Mouse (Mus musculus): ENCODE results near the gene Tgfb2. TPM values are rescaled to one million over a fixed set of nuclear protein-coding genes. Genes with fewer than 3 reads are reported as not detected.

The Tgfb2 gene
- polyA plus RNA-seq, 1 experiment from 2014 or later = 47.8 TPM

GRCm38 (mm10) chr1:186696231-186696630 is 9.6 kb downstream of the Tgfb2 start:
- 86% methylated on average over 9 of the region's 9 CpGs for WGBS

GRCm38 (mm10) chr1:186695361-186695760 is 10.4 kb downstream of the Tgfb2 start:
- Histone ChIP-seq H3K4me2 (ENCODE audit: low read depth, low read length) (no peak overlapping the region), H3K4me3 (ENCODE audit: low read depth, low read length) (no peak overlapping the region), H3K27ac (replicated peaks; ENCODE audit: low read depth, low read length) (peak overlapping the region; percentile 57), H3K27me3 (replicated peaks; ENCODE audit: control insufficient read depth, insufficient read depth, low read length) (no peaks in the 10 kb centered on the region), H3K36me3 (ENCODE audit: control insufficient read depth, insufficient read depth, low read length) (peaks cover 8% of the 10 kb centered on the region; the same call in 1 of the 2 replicates), H3K9ac (ENCODE audit: low read depth, low read length) (no peak overlapping the region), H3K4me1 (ENCODE audit: control insufficient read depth, insufficient read depth, low read length) (peaks cover 29% of the 10 kb centered on the region), H3K9me3 (ENCODE audit: control insufficient read depth, low read length) (no peaks in the 10 kb centered on the region)
- DNase-seq (ENCODE audit: low spot score) (peak; percentile 80), ATAC-seq (ENCODE audit: low read depth) (peak; percentile 41; the same call in 1 of the 2 replicates)
- WGBS = 32% methylated on average over 4 of the region's 4 CpGs

More at GRCm38 (mm10) chr1:186696231-186696630, 9.6 kb downstream of the Tgfb2 start:
- no peaks in the 10 kb centered on the region for H3K27me3 ChIP-seq (replicated peaks; ENCODE audit: control insufficient read depth, insufficient read depth, low read length)
- no peaks in the 10 kb centered on the region for H3K9me3 ChIP-seq (ENCODE audit: control insufficient read depth, low read length)
- no peak overlapping the region for H3K4me2 ChIP-seq (ENCODE audit: low read depth, low read length)
- H3K4me3 ChIP-seq (ENCODE audit: low read depth, low read length) = no peak overlapping the region
- peaks cover 8% of the 10 kb centered on the region; the same call in 1 of the 2 replicates for H3K36me3 ChIP-seq (ENCODE audit: control insufficient read depth, insufficient read depth, low read length)
- H3K9ac ChIP-seq (ENCODE audit: low read depth, low read length) = no peak overlapping the region
- ATAC-seq (ENCODE audit: low read depth) (no peak), DNase-seq (ENCODE audit: low spot score) (no peak)
- peaks cover 36% of the 10 kb centered on the region for H3K4me1 ChIP-seq (ENCODE audit: control insufficient read depth, insufficient read depth, low read length)
- H3K27ac ChIP-seq (replicated peaks; ENCODE audit: low read depth, low read length) = peak overlapping the region; percentile 57; the same call in 1 of the 2 replicates

GRCm38 (mm10) chr1:186692370-186692769 is 13.4 kb downstream of the Tgfb2 start:
- ATAC-seq (ENCODE audit: low read depth) = no peak
- Histone ChIP-seq H3K27me3 (replicated peaks; ENCODE audit: control insufficient read depth, insufficient read depth, low read length) (no peaks in the 10 kb centered on the region), H3K9me3 (ENCODE audit: control insufficient read depth, low read length) (no peaks in the 10 kb centered on the region), H3K9ac (ENCODE audit: low read depth, low read length) (no peak overlapping the region), H3K4me2 (ENCODE audit: low read depth, low read length) (no peak overlapping the region), H3K4me3 (ENCODE audit: low read depth, low read length) (no peak overlapping the region), H3K4me1 (ENCODE audit: control insufficient read depth, insufficient read depth, low read length) (peaks cover 29% of the 10 kb centered on the region), H3K36me3 (ENCODE audit: control insufficient read depth, insufficient read depth, low read length) (peaks cover 5% of the 10 kb centered on the region; the same call in 1 of the 2 replicates), H3K27ac (replicated peaks; ENCODE audit: low read depth, low read length) (no peak overlapping the region)
- DNase-seq (ENCODE audit: low spot score) = no peak
- 89% methylated on average over 4 of the region's 4 CpGs for WGBS

- WGBS = 84% methylated on average over 9 of the region's 9 CpGs
- Histone ChIP-seq H3K4me1 (ENCODE audit: control insufficient read depth, insufficient read depth, low read length) (peaks cover 27% of the 10 kb centered on the region), H3K36me3 (ENCODE audit: control insufficient read depth, insufficient read depth, low read length) (peaks cover 5% of the 10 kb centered on the region; the same call in 1 of the 2 replicates), H3K9ac (ENCODE audit: low read depth, low read length) (no peak overlapping the region), H3K9me3 (ENCODE audit: control insufficient read depth, low read length) (no peaks in the 10 kb centered on the region), H3K27me3 (replicated peaks; ENCODE audit: control insufficient read depth, insufficient read depth, low read length) (no peaks in the 10 kb centered on the region), H3K4me3 (ENCODE audit: low read depth, low read length) (no peak overlapping the region), H3K4me2 (ENCODE audit: low read depth, low read length) (no peak overlapping the region), H3K27ac (replicated peaks; ENCODE audit: low read depth, low read length) (no peak overlapping the region)
- ATAC-seq (ENCODE audit: low read depth) (no peak), DNase-seq (ENCODE audit: low spot score) (no peak)
These were observed 14.1 kb downstream of the Tgfb2 start for GRCm38 (mm10) chr1:186691708-186692107.

- WGBS = 78% methylated on average over 3 of the region's 3 CpGs
- Histone ChIP-seq H3K4me2 (ENCODE audit: low read depth, low read length) (no peak overlapping the region), H3K9ac (ENCODE audit: low read depth, low read length) (no peak overlapping the region), H3K4me1 (ENCODE audit: control insufficient read depth, insufficient read depth, low read length) (peaks cover 15% of the 10 kb centered on the region; the same call in 1 of the 2 replicates), H3K36me3 (ENCODE audit: control insufficient read depth, insufficient read depth, low read length) (peaks cover 5% of the 10 kb centered on the region; the same call in 1 of the 2 replicates), H3K4me3 (ENCODE audit: low read depth, low read length) (no peak overlapping the region), H3K27ac (replicated peaks; ENCODE audit: low read depth, low read length) (no peak overlapping the region), H3K27me3 (replicated peaks; ENCODE audit: control insufficient read depth, insufficient read depth, low read length) (no peaks in the 10 kb centered on the region), H3K9me3 (ENCODE audit: control insufficient read depth, low read length) (no peaks in the 10 kb centered on the region)
- ATAC-seq (ENCODE audit: low read depth) (no peak), DNase-seq (ENCODE audit: low spot score) (no peak)
These were observed 21.7 kb downstream of the Tgfb2 start for GRCm38 (mm10) chr1:186684041-186684440.

GRCm38 (mm10) chr1:186682606-186683005 is 23.2 kb downstream of the Tgfb2 start:
- Histone ChIP-seq H3K27me3 (replicated peaks; ENCODE audit: control insufficient read depth, insufficient read depth, low read length) (no peaks in the 10 kb centered on the region), H3K4me3 (ENCODE audit: low read depth, low read length) (no peak overlapping the region), H3K4me2 (ENCODE audit: low read depth, low read length) (no peak overlapping the region), H3K9ac (ENCODE audit: low read depth, low read length) (no peak overlapping the region), H3K9me3 (ENCODE audit: control insufficient read depth, low read length) (no peaks in the 10 kb centered on the region), H3K36me3 (ENCODE audit: control insufficient read depth, insufficient read depth, low read length) (no peaks in the 10 kb centered on the region), H3K4me1 (ENCODE audit: control insufficient read depth, insufficient read depth, low read length) (peaks cover 15% of the 10 kb centered on the region; the same call in 1 of the 2 replicates), H3K27ac (replicated peaks; ENCODE audit: low read depth, low read length) (no peak overlapping the region)
- ATAC-seq (ENCODE audit: low read depth) (peak; percentile 51), DNase-seq (ENCODE audit: low spot score) (peak; percentile 68)
- WGBS = 34% methylated on average over 7 of the region's 7 CpGs

- Histone ChIP-seq H3K4me3 (ENCODE audit: low read depth, low read length) (no peak overlapping the region), H3K9ac (ENCODE audit: low read depth, low read length) (no peak overlapping the region), H3K4me1 (ENCODE audit: control insufficient read depth, insufficient read depth, low read length) (peaks cover 24% of the 10 kb centered on the region), H3K36me3 (ENCODE audit: control insufficient read depth, insufficient read depth, low read length) (0 out of 2 replicates have a peak, but pooled peaks cover 6% of the 10 kb centered on the region), H3K4me2 (ENCODE audit: low read depth, low read length) (no peak overlapping the region), H3K9me3 (ENCODE audit: control insufficient read depth, low read length) (no peaks in the 10 kb centered on the region), H3K27me3 (replicated peaks; ENCODE audit: control insufficient read depth, insufficient read depth, low read length) (no peaks in the 10 kb centered on the region), H3K27ac (replicated peaks; ENCODE audit: low read depth, low read length) (no peak overlapping the region)
- ATAC-seq (ENCODE audit: low read depth) (no peak), DNase-seq (ENCODE audit: low spot score) (no peak)
- 83% methylated on average over 12 of the region's 12 CpGs for WGBS
These were observed 28.2 kb downstream of the Tgfb2 start for GRCm38 (mm10) chr1:186677614-186678013.

- Histone ChIP-seq H3K4me2 (ENCODE audit: low read depth, low read length) (no peak overlapping the region), H3K9me3 (ENCODE audit: control insufficient read depth, low read length) (no peaks in the 10 kb centered on the region), H3K27ac (replicated peaks; ENCODE audit: low read depth, low read length) (no peak overlapping the region), H3K9ac (ENCODE audit: low read depth, low read length) (no peak overlapping the region), H3K36me3 (ENCODE audit: control insufficient read depth, insufficient read depth, low read length) (0 out of 2 replicates have a peak, but pooled peaks cover 6% of the 10 kb centered on the region), H3K27me3 (replicated peaks; ENCODE audit: control insufficient read depth, insufficient read depth, low read length) (no peaks in the 10 kb centered on the region), H3K4me1 (ENCODE audit: control insufficient read depth, insufficient read depth, low read length) (peaks cover 11% of the 10 kb centered on the region), H3K4me3 (ENCODE audit: low read depth, low read length) (no peak overlapping the region)
- DNase-seq (ENCODE audit: low spot score) = no peak
- no peak for ATAC-seq (ENCODE audit: low read depth)
- WGBS = 54% methylated on average over 5 of the region's 5 CpGs
These were observed 29.6 kb downstream of the Tgfb2 start for GRCm38 (mm10) chr1:186676199-186676598.

- Histone ChIP-seq H3K36me3 (ENCODE audit: control insufficient read depth, insufficient read depth, low read length) (0 out of 2 replicates have a peak, but pooled peaks cover 6% of the 10 kb centered on the region), H3K9me3 (ENCODE audit: control insufficient read depth, low read length) (no peaks in the 10 kb centered on the region), H3K4me1 (ENCODE audit: control insufficient read depth, insufficient read depth, low read length) (peaks cover 11% of the 10 kb centered on the region; the same call in 1 of the 2 replicates), H3K4me3 (ENCODE audit: low read depth, low read length) (no peak overlapping the region), H3K27ac (replicated peaks; ENCODE audit: low read depth, low read length) (no peak overlapping the region), H3K27me3 (replicated peaks; ENCODE audit: control insufficient read depth, insufficient read depth, low read length) (no peaks in the 10 kb centered on the region), H3K9ac (ENCODE audit: low read depth, low read length) (no peak overlapping the region), H3K4me2 (ENCODE audit: low read depth, low read length) (no peak overlapping the region)
- WGBS = 77% methylated on average over 6 of the region's 6 CpGs
- DNase-seq (ENCODE audit: low spot score) (no peak), ATAC-seq (ENCODE audit: low read depth) (no peak)
These were observed 30.5 kb downstream of the Tgfb2 start for GRCm38 (mm10) chr1:186675263-186675662.

Measured in embryonic facial prominence, embryonic 14.5 days (tissue).